Mouse (Mus musculus) embryo, embryonic 10 days (tissue): ENCODE results near the gene Gm8773.

Experiments used
- DNase-seq: peaks from one replicate; pipeline ENCODE4 v3.0.0-alpha.2; 2015; ENCODE audit warnings: low spot score

Gm8773 gene

GRCm38 (mm10) chr5:5573749-5574317 is at the start of gene Gm8773:
TSS of gene Gm8773 (plus strand) at chr5:5573799.
- DNase-seq = peak; percentile 52

GRCm38 (mm10) chr5:5533656-5534420 is 39.8 kb upstream of the Gm8773 start:
- DNase-seq = no peak

- no peak for DNase-seq
Observed at GRCm38 (mm10) chr5:5536131-5536530, 37.5 kb upstream of the Gm8773 start.

GRCm38 (mm10) chr5:5539771-5540170 is 33.8 kb upstream of the Gm8773 start:
- no peak for DNase-seq

GRCm38 (mm10) chr5:5540385-5540784 is 33.2 kb upstream of the Gm8773 start:
- DNase-seq = no peak

GRCm38 (mm10) chr5:5551110-5551509 is 22.5 kb upstream of the Gm8773 start:
- no peak for DNase-seq

GRCm38 (mm10) chr5:5559079-5559740 is 14.4 kb upstream of the Gm8773 start, which contains the start of gene Gtpbp10:
TSS of gene Gtpbp10 (minus strand) at chr5:5559538.
- peak; percentile 98 for DNase-seq

GRCm38 (mm10) chr5:5559798-5560197 is 13.8 kb upstream of the Gm8773 start:
- no peak for DNase-seq

- no peak for DNase-seq
Observed at GRCm38 (mm10) chr5:5561041-5561706, 12.4 kb upstream of the Gm8773 start.

- DNase-seq = no peak
Observed at GRCm38 (mm10) chr5:5562435-5562834, 11.2 kb upstream of the Gm8773 start.

GRCm38 (mm10) chr5:5587686-5588085 is 14.1 kb downstream of the Gm8773 start:
- DNase-seq = no peak

GRCm38 (mm10) chr5:5610540-5610939 is 36.9 kb downstream of the Gm8773 start:
- DNase-seq = no peak

- DNase-seq = no peak
Observed at GRCm38 (mm10) chr5:5618329-5618728, 44.7 kb downstream of the Gm8773 start.

- no peak for DNase-seq
Observed at GRCm38 (mm10) chr5:5625491-5625890, 51.9 kb downstream of the Gm8773 start.
